Mouse (Mus musculus) monocyte, adult 5-6 weeks (primary cell): ENCODE measurements around the gene Oprm1. TPM values are rescaled to one million over a fixed set of nuclear protein-coding genes. Genes with fewer than 3 reads are reported as not detected.

Experiments used
- ATAC-seq: fragments of 153-309, 156-312 bp; replicated peaks from 2 replicates; pipeline ENCODE4 v1.8.0; 2017; ENCODE audit warnings: mild to moderate bottlenecking; ENCODE audit not compliant: low TSS enrichment, insufficient number of reproducible peaks, severe bottlenecking, poor library complexity, low FRiP score
- total RNA-seq: library from RNA; stranded (forward); fragments of 200-1000, 200-491, 200-594 nt; gene quantifications from 3 replicates; pipeline ENCODE4 v1.2.3, GENCODE M21; 2017

Oprm1 gene
- total RNA-seq, 1 experiment from 2014 or later: not detected

DNA sequence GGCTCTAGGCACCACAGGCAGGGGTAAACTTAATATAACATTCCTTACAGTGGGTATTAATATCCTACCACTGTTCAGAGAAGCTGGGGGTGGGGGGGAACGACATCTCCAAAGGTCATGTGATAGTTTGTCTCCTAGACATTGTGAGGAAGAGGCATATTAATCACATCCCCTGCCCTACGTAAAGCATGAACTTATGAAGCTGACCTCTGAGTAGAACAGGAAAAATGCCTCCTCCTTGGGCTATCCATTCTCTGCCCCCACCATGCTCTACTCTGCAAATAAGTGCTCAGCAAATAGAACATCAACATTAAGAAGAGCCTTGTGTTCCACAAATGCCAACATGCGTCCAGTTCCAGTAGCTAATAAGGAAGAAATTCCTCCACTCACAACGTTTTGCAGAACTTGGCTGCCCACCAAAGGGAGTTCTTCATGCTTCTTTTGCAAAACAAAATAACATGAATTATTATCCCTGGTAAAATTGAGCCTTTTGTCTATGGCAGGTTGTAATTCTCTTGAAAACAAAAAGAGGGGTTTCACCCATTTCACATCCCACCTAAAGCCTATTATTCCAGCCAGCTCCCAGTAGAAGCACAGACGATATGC, 131.4 kb downstream of the Oprm1 start:
- ATAC-seq: no peak

DNA sequence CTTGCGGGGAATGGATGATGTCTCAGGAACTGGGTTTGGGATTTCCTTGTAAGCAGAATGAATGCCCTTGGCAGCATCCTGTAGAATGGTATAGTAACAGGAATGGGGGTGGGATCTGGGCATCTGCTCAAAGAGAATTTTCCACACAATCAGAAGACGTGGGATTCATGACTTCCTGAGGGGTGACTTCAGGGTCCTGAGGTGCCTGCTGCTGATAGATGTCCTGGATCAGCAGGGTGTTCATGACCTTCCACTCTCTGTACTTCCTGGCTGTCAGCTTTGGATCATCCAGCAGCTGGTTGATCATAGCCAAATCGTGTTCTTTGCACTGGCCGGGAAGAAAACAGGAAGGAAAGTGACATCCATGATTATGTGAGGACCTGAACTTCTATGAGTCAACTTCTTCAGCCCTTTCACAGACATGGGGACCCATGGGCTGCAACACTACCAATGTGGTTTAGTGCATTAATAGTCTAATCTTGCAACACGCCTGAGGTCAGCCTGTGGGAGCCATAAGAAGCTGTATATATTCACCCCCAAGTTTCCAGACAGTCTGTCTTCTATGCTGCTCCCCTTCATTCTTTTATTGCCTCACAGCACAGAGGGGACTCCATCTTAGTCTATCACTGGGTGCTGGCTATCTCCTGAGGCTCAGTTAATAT, 132.2 kb downstream of the Oprm1 start:
- ATAC-seq: no peak

DNA sequence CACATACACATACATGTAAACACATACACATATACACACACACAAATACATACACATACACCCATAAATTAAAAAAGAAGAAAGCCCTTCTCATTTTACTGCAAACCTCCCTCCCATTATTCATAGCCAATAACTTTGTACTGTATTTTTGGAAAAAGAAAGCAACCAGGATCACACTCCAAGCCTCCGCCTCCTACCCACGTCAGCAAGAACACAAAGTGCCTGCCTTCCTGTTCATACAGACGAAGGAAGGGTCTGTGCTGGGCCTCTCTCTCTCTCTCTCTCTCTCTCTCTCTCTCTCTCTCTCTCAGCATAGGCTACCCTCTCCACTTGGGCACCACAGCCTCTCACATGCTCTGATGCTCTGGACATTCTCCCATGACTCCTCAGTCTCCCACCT, 137.5 kb downstream of the Oprm1 start:
- ATAC-seq: no peak

DNA sequence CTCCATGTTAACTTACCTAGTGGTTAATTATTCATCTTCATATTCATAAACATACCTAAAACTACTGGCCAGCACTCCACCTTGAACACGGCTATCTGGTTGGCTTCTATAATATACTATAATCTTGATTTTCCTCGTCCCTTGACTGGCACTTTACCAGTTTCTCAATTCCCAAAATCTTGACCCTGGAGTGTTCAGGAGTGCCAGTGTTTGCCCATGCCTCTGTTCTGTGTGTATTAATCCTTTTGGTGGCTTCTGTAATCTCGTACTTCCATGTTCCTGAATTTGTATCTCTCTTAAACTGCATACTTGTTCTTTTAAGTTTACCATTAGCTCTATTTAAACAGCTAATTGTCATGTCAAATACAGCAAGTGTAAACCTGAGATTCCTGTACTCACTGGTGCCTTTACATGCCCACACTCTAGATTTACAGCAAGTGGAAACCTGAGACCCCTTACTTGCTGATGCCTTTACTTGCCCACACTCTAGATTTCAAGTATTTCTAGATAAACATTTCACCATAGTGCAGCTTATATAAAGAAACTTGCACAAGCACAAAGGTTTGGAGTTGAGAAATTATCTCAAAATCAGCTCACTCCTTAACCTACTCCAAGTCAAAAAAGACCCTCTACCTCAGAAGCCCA, 138.5 kb downstream of the Oprm1 start:
- ATAC-seq: no peak

DNA sequence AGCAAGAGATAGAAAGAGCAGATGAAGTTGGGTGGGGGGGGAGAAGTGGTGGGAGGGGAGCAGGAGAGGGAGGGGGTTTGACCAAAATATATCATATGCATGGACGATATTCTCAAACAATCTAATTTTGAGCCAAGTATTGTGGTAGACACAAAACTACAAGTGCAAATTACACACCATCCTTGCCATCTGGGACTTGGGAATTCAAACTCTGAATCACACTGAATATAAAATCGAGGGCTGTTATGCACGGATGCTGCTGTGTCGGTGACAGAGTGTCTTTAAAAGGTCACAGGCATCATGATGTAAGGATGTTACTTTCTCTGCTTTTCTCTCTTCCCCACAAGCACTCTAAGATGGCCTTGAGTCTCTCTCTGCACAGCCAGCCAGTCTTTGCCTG, 141.8 kb downstream of the Oprm1 start:
- ATAC-seq: no peak

DNA sequence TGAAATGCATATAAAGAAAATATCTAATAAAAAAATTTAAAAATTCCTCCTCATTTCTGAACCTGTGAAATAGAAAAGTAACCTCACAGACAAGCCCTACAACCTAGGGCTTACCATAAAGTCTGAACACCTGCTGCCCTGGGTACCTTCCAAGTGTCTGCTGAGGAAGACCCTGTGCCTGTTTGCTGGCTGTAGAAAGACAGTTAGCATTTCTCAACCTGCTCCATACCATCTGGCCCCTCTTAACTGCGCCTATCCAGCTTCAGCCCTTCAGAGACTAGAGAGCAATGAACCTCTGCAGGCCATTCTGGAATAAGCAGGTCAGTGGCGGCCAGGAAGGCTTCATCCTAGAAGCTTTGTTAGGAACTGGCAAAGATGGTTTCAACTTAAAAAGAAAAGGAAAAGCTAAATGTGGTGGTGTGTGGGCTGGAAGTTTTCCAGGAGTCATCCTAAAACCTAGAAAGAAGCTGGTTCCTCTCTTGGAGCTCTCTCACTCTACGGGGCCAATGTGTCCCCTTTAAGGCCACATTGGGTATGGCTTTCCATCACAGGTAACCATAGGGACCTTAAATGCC, 143.6 kb downstream of the Oprm1 start:
- ATAC-seq: no peak

DNA sequence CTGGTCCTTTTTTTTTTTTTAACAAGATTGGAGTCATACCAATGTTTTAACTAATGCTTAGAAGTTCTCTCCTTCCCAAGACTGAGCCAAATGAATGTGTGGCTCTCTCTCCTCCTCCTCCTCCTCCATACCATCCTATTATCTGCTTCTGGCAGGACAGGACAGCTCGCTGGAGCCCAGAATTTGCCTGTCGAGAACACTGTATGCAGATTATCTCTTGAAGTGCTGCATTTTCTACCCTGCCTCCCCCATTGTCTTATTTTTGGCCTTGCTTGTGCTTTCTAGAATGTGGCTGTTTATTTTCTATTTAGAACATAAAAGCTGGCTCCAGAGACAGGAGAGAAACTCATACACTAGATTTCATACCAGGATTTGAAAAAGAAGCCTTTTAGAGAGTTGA, 151.5 kb downstream of the Oprm1 start:
- no peak for ATAC-seq

DNA sequence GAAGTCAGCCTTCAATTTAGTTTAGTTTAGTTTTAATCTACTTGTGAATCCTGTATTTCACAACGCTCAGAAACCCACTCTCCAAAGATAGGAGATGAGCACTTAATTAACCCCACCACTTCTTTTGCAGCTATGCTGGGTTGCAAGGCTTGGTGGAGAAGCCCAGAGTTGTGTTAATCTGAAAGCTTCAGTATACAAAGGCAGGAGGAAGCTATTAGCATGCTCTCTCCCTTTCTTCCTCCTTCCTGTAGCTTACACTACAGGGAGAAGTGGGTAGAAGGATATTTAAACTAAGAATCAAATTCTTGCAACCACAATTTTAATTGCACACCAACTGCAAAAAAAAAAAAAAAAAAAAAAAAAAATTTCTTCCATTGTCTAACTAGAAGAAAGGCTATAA, 157.7 kb downstream of the Oprm1 start:
- ATAC-seq: no peak

DNA sequence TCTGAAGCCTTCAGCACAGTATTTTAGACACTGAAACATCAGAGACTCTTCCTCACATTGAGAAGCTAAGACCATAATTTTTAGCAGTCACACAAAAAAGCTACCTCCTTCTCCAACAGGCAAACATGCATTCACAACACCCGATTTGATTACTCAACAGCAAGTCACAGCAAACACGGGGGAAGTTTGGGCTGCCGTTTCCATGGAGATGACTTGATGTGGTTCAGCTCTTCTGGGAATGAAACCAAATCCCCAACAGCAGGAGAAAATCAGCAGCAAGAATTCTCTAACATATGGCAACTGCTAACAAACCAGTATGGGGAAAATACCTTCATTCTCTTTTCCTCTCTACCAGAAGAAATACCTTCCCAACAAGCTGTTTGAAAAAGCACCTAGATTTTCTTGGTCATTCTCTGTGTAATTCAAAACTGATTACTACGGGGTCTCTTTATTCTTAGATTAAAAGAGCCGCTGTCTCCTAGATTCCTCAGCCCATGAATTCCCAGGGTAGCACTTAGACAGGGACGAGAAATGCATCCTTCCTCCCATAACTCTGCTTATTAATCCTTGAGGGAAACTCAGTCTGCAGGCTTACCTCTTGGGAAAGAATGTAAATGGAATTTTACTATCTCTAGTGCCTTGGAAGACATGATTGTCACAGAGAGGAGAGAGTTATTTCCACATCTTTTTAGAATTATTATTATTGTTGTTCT, 158.4 kb downstream of the Oprm1 start:
- no peak for ATAC-seq

DNA sequence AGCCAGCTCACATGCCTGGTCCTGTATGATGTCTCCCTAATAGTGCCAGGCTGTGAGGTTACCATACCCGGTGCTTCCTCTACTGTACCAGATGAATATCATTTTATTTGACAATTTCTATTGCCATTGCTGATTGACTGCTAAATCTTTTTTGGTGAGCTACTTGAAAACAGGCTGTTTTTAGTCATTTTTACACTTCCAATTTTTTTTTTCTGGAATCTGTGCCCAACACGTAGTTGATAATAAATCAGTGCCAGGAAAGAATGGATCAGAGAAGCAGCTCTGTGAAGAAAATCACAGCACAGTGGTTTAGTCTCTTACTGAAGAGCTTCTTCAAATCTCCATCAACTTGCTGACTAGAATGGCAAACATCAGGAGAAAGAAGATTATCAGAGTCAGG, 168.4 kb downstream of the Oprm1 start:
- ATAC-seq: no peak

DNA sequence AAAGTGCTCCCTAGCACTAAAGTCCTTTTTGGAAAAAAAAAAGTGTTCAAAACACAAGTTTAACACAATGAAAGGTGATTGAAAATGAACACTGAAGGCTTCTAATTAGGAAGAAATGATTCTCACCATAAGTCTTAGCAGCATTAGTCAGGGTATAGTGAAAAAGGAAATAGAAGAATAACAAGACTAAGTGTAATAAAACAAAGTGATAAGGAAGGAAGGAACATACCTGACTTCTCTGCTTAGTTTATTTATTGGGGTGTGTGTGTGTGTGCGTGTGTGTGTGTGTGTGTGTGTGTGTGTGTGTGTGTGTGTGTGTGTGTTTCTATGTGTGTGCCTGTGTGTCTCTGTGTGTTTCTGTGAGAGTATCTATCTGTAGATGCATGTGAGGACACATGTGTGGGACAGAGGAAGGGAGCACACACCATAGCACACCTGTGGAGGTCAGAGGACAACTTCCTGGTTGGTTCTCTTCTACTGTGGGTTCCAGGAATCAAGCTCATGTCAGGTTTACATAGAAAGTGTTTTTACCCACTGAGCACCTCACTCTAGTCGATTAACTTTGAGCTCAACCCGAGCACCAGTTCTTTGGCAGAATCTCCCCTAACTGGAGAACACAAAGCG, 169.4 kb downstream of the Oprm1 start:
- ATAC-seq: no peak

DNA sequence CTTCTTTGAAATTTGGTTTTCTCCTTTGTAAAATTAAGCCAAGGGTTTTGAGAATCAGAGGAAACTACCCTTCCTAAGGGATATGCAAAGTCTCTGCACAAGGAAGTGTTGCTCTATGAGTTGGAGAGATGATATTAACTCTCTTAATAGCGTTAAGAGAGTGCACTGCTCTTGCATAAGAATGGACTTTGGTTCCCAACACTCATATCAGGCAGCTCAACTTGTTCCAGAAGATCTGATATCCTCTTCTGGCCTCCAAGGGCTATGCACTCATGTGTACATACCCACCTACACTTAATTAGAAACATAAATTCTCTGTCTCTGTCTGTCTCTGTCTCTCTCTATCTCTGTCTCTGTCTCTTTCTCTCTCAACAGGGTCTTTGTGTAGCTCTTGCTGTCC, 170.6 kb downstream of the Oprm1 start:
- no peak for ATAC-seq

DNA sequence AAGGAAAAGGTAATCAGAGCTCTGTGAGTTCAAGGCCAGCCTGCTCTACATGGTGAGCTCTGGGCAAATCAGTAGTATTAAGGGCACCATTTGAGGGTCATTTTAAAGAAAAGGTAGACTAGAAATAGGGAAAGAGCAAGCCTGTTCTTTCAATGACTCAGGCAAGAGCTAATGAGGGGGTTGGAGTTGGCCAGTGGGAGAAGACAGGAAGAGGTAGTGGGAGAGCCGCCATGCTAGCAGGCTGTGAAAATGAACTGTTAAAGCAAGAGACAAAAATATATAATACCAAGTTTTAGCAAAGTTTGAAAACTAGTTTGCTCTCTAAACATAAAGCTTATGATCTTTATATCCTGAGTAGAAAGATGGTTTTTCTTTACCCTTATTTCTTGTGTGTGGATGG, 172.1 kb downstream of the Oprm1 start:
- no peak for ATAC-seq

DNA sequence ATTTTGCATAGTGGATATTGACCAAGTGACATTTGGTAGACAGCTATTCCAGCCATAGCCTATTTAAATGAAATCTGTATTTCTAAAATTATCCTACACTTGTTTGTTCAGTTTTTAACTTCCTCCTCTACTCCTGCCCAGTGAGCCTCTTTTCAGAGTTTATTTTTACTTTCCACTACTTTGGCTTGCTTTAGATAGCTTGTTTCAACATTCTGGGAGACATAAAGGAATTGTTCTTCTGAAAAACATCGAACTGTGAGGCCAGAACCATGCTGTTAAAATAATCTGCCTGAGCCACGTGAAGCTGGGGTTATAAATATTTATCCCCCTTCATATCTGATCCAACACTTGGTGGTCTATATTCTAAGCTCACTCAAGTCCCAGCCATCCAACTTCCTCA, 172.6 kb downstream of the Oprm1 start:
- ATAC-seq: no peak

DNA sequence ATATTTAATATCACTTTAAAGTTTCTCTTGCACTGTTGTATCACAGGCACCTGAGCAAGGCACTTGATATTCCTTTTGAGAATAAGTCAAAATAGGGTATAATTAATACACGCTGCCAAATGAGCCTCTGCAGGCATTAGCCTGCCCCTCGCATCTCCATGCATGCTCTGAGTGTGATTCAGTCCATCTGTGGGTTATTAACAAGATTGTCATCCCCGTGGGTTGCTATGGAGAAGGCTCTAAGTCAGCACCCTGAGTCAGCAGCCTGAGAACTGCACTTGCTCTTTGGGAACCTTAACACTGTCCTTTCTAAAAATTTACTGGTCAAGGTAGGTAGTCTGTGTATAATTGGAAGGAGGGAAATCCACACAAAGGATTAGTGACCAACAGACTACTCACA, 176.5 kb downstream of the Oprm1 start:
- no peak for ATAC-seq

DNA sequence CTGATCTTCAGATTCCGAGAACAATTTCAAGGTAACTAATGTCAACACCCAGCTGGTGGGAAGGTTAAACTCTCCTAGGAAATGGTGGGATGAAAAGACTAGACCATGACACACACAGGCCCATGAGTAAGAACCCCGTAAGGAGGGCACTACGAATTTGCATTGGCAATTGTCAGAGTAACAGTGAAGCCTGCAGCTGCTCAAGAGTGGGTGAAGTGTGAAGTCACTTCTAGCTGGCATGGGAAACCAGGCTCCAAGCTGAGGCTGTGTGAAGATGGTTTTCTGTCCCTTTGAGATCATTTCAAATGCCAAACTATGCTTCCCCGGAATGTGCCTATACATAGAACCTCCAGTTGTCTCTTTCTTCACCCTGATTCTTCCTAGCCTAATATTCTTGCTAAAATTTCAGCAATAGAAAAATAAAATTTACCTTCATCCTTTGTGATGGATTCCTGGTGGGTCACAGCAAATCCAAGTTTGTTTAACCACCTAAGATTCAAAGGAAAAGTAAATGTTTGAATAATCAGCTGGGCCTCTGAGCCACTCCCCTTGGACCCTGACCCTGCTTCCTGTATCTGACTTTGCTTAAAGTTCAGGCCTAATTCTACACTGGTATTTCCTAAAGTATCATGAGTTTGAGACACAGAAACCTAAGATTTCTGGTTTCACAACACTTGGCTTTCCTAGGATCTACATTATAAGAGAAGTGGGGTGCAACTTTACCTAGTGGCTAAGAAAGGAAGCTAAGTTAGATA, 178.5 kb downstream of the Oprm1 start:
- ATAC-seq: no peak

DNA sequence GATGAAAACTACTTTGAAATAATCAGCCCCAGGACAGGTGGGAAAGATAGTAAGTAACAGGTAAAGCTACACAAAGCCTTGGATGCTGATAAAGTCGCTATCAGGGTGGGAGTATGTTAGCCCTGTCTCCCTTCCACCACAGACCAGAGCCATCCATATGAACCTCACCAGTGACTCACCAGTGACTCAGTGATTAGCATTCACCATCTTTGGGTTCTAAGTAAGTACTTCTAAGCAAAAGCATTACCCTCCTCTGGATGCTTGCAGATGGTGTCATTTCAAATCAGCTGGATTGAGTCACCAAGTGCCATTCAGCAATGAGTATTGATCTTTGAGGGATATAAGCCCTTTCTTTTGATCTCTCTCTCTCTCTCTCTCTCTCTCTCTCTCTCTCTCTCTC, 194.8 kb downstream of the Oprm1 start:
- ATAC-seq: no peak

DNA sequence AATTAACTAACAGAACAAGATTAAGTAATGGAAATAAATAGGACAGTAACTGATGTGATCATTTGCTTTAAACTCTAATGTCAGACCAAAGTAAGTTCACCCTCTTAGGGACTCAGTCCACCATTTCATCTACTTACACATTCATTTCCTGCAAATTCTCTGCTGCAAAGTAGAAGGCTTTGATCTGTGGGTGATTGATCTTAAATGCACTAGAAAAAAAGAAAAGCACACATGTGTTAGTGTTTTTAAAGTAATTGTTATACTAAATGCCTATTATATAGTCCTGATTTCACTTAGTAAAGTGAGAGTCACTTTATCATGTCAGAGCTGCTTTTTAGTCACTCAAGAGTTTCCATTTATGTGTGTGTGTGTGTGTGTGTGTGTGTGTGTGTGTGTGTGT, 196.2 kb downstream of the Oprm1 start:
- ATAC-seq: no peak
